Mouse (Mus musculus) B cell, adult 62 days (primary cell): Measurements from ENCODE around the gene Pygb. TPM values are rescaled to one million over a fixed set of nuclear protein-coding genes. Genes with fewer than 3 reads are reported as not detected.

ENCODE experiments used
- total RNA-seq: library from RNA; stranded (reverse); gene quantifications from 4 replicates; pipeline ENCODE4 v1.2.4, GENCODE M21; 2023

The Pygb gene
- 45.4 to 58.2 TPM (median 49.1 TPM) in 4 replicates for total RNA-seq

DNA sequence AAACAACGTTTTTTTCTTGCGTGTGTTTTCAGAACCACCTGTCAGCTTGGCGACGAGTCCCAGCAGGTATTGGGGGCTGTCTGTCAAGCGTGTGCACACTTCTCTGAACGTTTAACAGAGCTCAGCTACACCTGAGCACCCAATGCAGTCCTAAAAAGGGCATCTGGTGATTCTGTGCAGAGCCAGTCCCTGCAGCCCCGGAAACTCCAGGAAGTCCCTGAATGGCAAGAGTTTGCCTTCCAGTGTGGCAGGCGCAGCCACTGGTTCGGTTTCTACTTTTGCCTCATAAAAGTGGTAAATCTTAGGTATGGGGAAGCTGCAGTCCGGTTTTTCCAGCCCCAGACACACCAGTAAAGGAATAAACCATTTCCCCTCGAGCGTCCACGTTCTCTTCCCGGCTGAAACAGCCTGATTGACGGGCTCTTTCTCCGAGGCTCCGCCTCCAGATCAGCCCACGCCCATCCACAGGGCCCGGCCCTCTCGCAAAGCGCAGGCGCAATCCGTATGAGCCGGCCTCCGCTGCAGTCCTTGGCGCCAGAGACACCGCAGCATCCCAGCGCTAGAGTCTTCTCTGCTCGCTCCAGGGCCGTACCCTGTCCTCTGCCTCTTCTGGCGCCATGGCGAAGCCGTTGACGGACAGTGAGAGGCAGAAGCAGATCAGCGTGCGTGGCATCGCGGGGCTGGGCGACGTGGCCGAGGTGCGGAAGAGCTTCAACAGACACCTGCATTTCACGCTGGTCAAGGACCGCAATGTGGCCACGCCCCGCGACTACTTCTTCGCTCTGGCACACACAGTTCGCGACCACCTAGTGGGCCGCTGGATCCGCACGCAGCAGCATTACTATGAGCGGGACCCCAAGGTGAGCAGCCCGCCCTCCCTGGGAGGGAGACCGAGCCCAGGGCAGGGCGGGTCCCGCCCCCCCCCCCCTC lies at the start of gene Pygb:
TSS of gene Pygb (plus strand) at position 485 of the 930 bp plus-strand sequence.

GRCm38 (mm10) chr2:150748854-150749253 lies 37.7 kb upstream of the Pygb start, which contains the start of gene Entpd6:
TSS of gene Entpd6 (plus strand) at chr2:150749042.

Other genes with a start within 250 kb of the Pygb start
- gene Cst7, start 216.3 kb upstream of the Pygb start, total RNA-seq, result not detected in 4 replicates
- gene Apmap, start 178.2 kb upstream of the Pygb start, total RNA-seq, result 22.2 to 24.9 TPM (median 23.2 TPM) in 4 replicates
- gene Acss1, start 118.2 kb upstream of the Pygb start, total RNA-seq, result 72.7 to 88.6 TPM (median 77.1 TPM) in 4 replicates
- not detected in 4 replicates for gene Vsx1, start 97.4 kb upstream of the Pygb start, total RNA-seq
- 26.1 to 29.0 TPM (median 26.4 TPM) in 4 replicates for gene Entpd6, start 37.7 kb upstream of the Pygb start, total RNA-seq
- 56.2 to 72.1 TPM (median 59.0 TPM) in 4 replicates for gene Abhd12, start 118.0 kb downstream of the Pygb start, total RNA-seq
- gene Gins1, start 118.7 kb downstream of the Pygb start, total RNA-seq, result 3.9 to 5.2 TPM (median 4.7 TPM) in 4 replicates